In genomic region chr6:22356086-22356507, GRCm38 (mm10) we compare ENCODE assay signal across 8 mouse cellular contexts. TPM values are rescaled to one million over a fixed set of nuclear protein-coding genes. Genes with fewer than 3 reads are reported as not detected.
A peak's percentile ranks its signal among the peaks of the same experiment; 100 is the strongest.
DNase-seq lines count a peak whose midpoint lies in the region; ATAC-seq lines count a peak whose summit lies in the region.

Gene Fam3c (minus strand): TSS chr6:22356243.

- H3K36me3 ChIP-seq in hindbrain, embryonic 11.5 days (ENCODE audit: control insufficient read depth, insufficient read depth, low read length) = no peaks in the 10 kb centered on the region

- peak within 1 kb of the TSS; percentile 84 for H3K27ac ChIP-seq in hindbrain, embryonic 11.5 days (ENCODE audit: low read depth, low read length)

- peak within 1 kb of the TSS; percentile 76 for H3K4me3 ChIP-seq in hindbrain, embryonic 11.5 days (ENCODE audit: low read depth, low read length)

- H3K9me3 ChIP-seq in hindbrain, embryonic 11.5 days (ENCODE audit: control insufficient read depth, low read length) = no peaks in the 10 kb centered on the region

- H3K4me1 ChIP-seq in hindbrain, embryonic 11.5 days (replicated peaks; ENCODE audit: control insufficient read depth, insufficient read depth, low read length) = no peaks in the 10 kb centered on the region

- peak; percentile 78 for DNase-seq in MEL-GATA-1-ER (ENCODE audit: extremely low read depth, low read depth)
- peak; percentile 91 for DNase-seq in cerebellum, adult 9-10 months
- DNase-seq in frontal cortex, adult 2 months (ENCODE audit: extremely low spot score in 1 of 2, low spot score in 1 of 2) = peak; percentile 70 to 95
- peak; percentile 98 for DNase-seq in hindbrain, embryonic 11.5 days (ENCODE audit: low spot score)
- peak; percentile 98 for DNase-seq in layer of hippocampus, postnatal 10 days (ENCODE audit: low spot score in 2 of 2)
- peak; percentile 97 for DNase-seq in lung, postnatal 10 days
- peak; percentile 97 for DNase-seq in ovary, postnatal 36 days (ENCODE audit: low spot score)
- DNase-seq in thymus, postnatal 25 days = peak; percentile 97

- peak within 1 kb of the TSS; percentile 56 for H3K4me2 ChIP-seq in hindbrain, embryonic 11.5 days (replicated peaks; ENCODE audit: low read depth, low read length)

- no peaks in the 10 kb centered on the region for H3K27me3 ChIP-seq in hindbrain, embryonic 11.5 days (ENCODE audit: control insufficient read depth, insufficient read depth, low read length)

- 0% methylated on average over 38 of the region's 38 CpGs for WGBS in hindbrain, embryonic 11.5 days

- H3K9ac ChIP-seq in hindbrain, embryonic 11.5 days (ENCODE audit: low read depth, low read length) = peak within 1 kb of the TSS; percentile 87

- peak; percentile 99 for ATAC-seq in hindbrain, embryonic 11.5 days (ENCODE audit: low FRiP score)

RNA-seq across cellular contexts. Expression of gene Fam3c, which starts in this region (rescaled TPM):
- polyA plus RNA-seq in frontal cortex, adult 2 months (2012; rRNA removed) = 46.1 and 51.6 TPM in 2 replicates
- 34.0 and 35.5 TPM in 2 replicates for polyA plus RNA-seq in hindbrain, embryonic 11.5 days (2014; fragmentation: Nextera tagmentation; extraction: Ambion mirVana)
- total RNA-seq in layer of hippocampus, postnatal 10 days (2021) = 10 to 100 TPM; 97.9 to 99.2 TPM

Comparison
In these comparisons a context has a peak if more than half of its experiments do, and no peak if none do; other contexts are left out.
1. Peak in every context shown above with its lines: DNase-seq, ATAC-seq, H3K4me3 ChIP-seq and H3K27ac ChIP-seq.